Mouse (Mus musculus): Measurements from ENCODE around the gene Zfp748. TPM values are rescaled to one million over a fixed set of nuclear protein-coding genes. Genes with fewer than 3 reads are reported as not detected.

The Zfp748 gene
- polyA plus RNA-seq, 1 experiment from 2014 or later, result 11.5 TPM

Other genes starting within 250 kb of the Zfp748 start
- 0.49 and 0.53 TPM in 2 replicates for gene Zfp457, start 247.3 kb downstream of the Zfp748 start, polyA plus RNA-seq (2015; fragmentation: Nextera tagmentation; extraction: Ambion mirVana)
- gene Zfp595, start 221.3 kb downstream of the Zfp748 start, polyA plus RNA-seq (2015; fragmentation: Nextera tagmentation; extraction: Ambion mirVana), result 1.9 and 2.7 TPM in 2 replicates
- 0.38 TPM in 1 of 2 replicates, not detected in the other for gene Gm28044, start 193.3 kb downstream of the Zfp748 start, polyA plus RNA-seq (2015; fragmentation: Nextera tagmentation; extraction: Ambion mirVana)
- gene Zfp953, start 193.2 kb downstream of the Zfp748 start, polyA plus RNA-seq (2015; fragmentation: Nextera tagmentation; extraction: Ambion mirVana), result 1.0 and 1.2 TPM in 2 replicates
- gene Gm28041, start 178.1 kb downstream of the Zfp748 start, polyA plus RNA-seq (2015; fragmentation: Nextera tagmentation; extraction: Ambion mirVana), result 0.39 and 0.55 TPM in 2 replicates
- 1.4 and 1.7 TPM in 2 replicates for gene Zfp456, start 178.0 kb downstream of the Zfp748 start, polyA plus RNA-seq (2015; fragmentation: Nextera tagmentation; extraction: Ambion mirVana)
- 4.8 and 5.6 TPM in 2 replicates for gene Zfp429, start 154.0 kb downstream of the Zfp748 start, polyA plus RNA-seq (2015; fragmentation: Nextera tagmentation; extraction: Ambion mirVana)
- gene Zfp459, start 132.4 kb downstream of the Zfp748 start, polyA plus RNA-seq (2015; fragmentation: Nextera tagmentation; extraction: Ambion mirVana), result 1.6 and 3.0 TPM in 2 replicates
- 6.7 and 8.2 TPM in 2 replicates for gene Zfp874a, start 102.2 kb downstream of the Zfp748 start, polyA plus RNA-seq (2015; fragmentation: Nextera tagmentation; extraction: Ambion mirVana)
- 2.0 and 2.9 TPM in 2 replicates for gene Zfp874b, start 69.6 kb downstream of the Zfp748 start, polyA plus RNA-seq (2015; fragmentation: Nextera tagmentation; extraction: Ambion mirVana)
- 10.6 and 12.4 TPM in 2 replicates for gene Zfp58, start 53.3 kb downstream of the Zfp748 start, polyA plus RNA-seq (2015; fragmentation: Nextera tagmentation; extraction: Ambion mirVana)
- not detected in 2 replicates for gene Gm26965, start 27.7 kb downstream of the Zfp748 start, polyA plus RNA-seq (2015; fragmentation: Nextera tagmentation; extraction: Ambion mirVana)
- 18.1 and 19.3 TPM in 2 replicates for gene Zfp87, start 27.7 kb downstream of the Zfp748 start, polyA plus RNA-seq (2015; fragmentation: Nextera tagmentation; extraction: Ambion mirVana)
- gene Zfp729b, start 55.9 kb upstream of the Zfp748 start, polyA plus RNA-seq (2015; fragmentation: Nextera tagmentation; extraction: Ambion mirVana), result 3.4 and 4.1 TPM in 2 replicates
- gene Gm49345, start 83.9 kb upstream of the Zfp748 start, polyA plus RNA-seq (2015; fragmentation: Nextera tagmentation; extraction: Ambion mirVana), result not detected in 2 replicates
- gene Zfp729a, start 84.0 kb upstream of the Zfp748 start, polyA plus RNA-seq (2015; fragmentation: Nextera tagmentation; extraction: Ambion mirVana), result 2.6 TPM in 2 replicates
- gene Zfp738, start 133.2 kb upstream of the Zfp748 start, polyA plus RNA-seq (2015; fragmentation: Nextera tagmentation; extraction: Ambion mirVana), result 9.3 and 10.1 TPM in 2 replicates
- 4.7 and 4.9 TPM in 2 replicates for gene Zfp65, start 175.3 kb upstream of the Zfp748 start, polyA plus RNA-seq (2015; fragmentation: Nextera tagmentation; extraction: Ambion mirVana)
- gene Zfp85, start 201.4 kb upstream of the Zfp748 start, polyA plus RNA-seq (2015; fragmentation: Nextera tagmentation; extraction: Ambion mirVana), result 3.4 and 4.0 TPM in 2 replicates
- 2.1 and 2.5 TPM in 2 replicates for gene Zfp493, start 225.9 kb upstream of the Zfp748 start, polyA plus RNA-seq (2015; fragmentation: Nextera tagmentation; extraction: Ambion mirVana)

All from intestine, embryonic 15.5 days (tissue).